ENCODE assay signal across 28 mouse cellular contexts in genomic region chr13:38397007-38397545, GRCm38 (mm10). TPM values are rescaled to one million over a fixed set of nuclear protein-coding genes. Genes with fewer than 3 reads are reported as not detected.
A peak's percentile ranks its signal among the peaks of the same experiment; 100 is the strongest.
DNase-seq lines count a peak whose midpoint lies in the region; ATAC-seq lines count a peak whose summit lies in the region.
"Had no signal": no experiment of that assay in that cellular context is flagged by ENCODE, and none has a peak within 500 bp of the region (broad histone marks: within the 10 kb centered on the region; RNA-seq: fewer than 3 reads in every experiment).

No protein-coding gene starts in this region.

- H3K4me1 ChIP-seq in embryonic facial prominence, embryonic 14.5 days (ENCODE audit: control insufficient read depth, insufficient read depth, low read length), result peaks cover 17% of the 10 kb centered on the region
- H3K4me1 ChIP-seq in limb, embryonic 13.5 days, result peaks cover 22% of the 10 kb centered on the region
- H3K4me1 ChIP-seq in forebrain, embryonic 16.5 days (replicated peaks; ENCODE audit: control insufficient read depth, insufficient read depth, low read length), result no peaks in the 10 kb centered on the region
- no peaks in the 10 kb centered on the region for H3K4me1 ChIP-seq in forebrain, embryonic 11.5 days (replicated peaks; ENCODE audit: control insufficient read depth, insufficient read depth, low read length)
- H3K4me1 ChIP-seq: forebrain, embryonic 12.5 days; heart, embryonic 13.5 days; midbrain, embryonic 12.5 days; neural tube, embryonic 12.5 days had no signal

- WGBS in embryonic facial prominence, embryonic 14.5 days, result 28% methylated on average over 7 of the region's 7 CpGs
- 31% methylated on average over 7 of the region's 7 CpGs for WGBS in limb, embryonic 13.5 days
- WGBS in forebrain, embryonic 16.5 days, result 83% methylated on average over 7 of the region's 7 CpGs
- 77% methylated on average over 7 of the region's 7 CpGs for WGBS in forebrain, embryonic 11.5 days

- H3K27me3 ChIP-seq in embryonic facial prominence, embryonic 14.5 days (replicated peaks; ENCODE audit: control insufficient read depth, insufficient read depth, low read length), result no peaks in the 10 kb centered on the region
- no peaks in the 10 kb centered on the region for H3K27me3 ChIP-seq in limb, embryonic 13.5 days
- no peaks in the 10 kb centered on the region for H3K27me3 ChIP-seq in forebrain, embryonic 16.5 days (replicated peaks; ENCODE audit: control insufficient read depth, insufficient read depth, low read length)
- no peaks in the 10 kb centered on the region for H3K27me3 ChIP-seq in forebrain, embryonic 11.5 days (ENCODE audit: control insufficient read depth, insufficient read depth, low read length)
- H3K27me3 ChIP-seq: forebrain, embryonic 12.5 days; heart, embryonic 13.5 days; kidney, embryonic 15.5 days; lung, embryonic 15.5 days; midbrain, embryonic 12.5 days; neural tube, embryonic 12.5 days had no signal

- ATAC-seq in embryonic facial prominence, embryonic 14.5 days (ENCODE audit: low read depth), result 0 out of 2 replicates have a peak, but pooled peaks have one; percentile 22
- peak; percentile 28; the same call in 1 of the 2 replicates for ATAC-seq in limb, embryonic 13.5 days (ENCODE audit: low FRiP score, low read depth)
- no peak for ATAC-seq in forebrain, embryonic 16.5 days
- ATAC-seq in forebrain, embryonic 11.5 days (replicated peaks; ENCODE audit: low FRiP score), result no peak
- ATAC-seq: CD4-positive, CD25-positive, alpha-beta regulatory T cell, adult 4 months had no signal

- H3K9ac ChIP-seq in embryonic facial prominence, embryonic 14.5 days (ENCODE audit: low read depth, low read length), result no peak overlapping the region
- no peak overlapping the region for H3K9ac ChIP-seq in limb, embryonic 13.5 days
- H3K9ac ChIP-seq in forebrain, embryonic 16.5 days (replicated peaks; ENCODE audit: low read depth, low read length), result no peak overlapping the region
- no peak overlapping the region for H3K9ac ChIP-seq in forebrain, embryonic 11.5 days (ENCODE audit: low read length)
- H3K9ac ChIP-seq: forebrain, embryonic 12.5 days; heart, embryonic 13.5 days; hindbrain, embryonic 14.5 days; kidney, embryonic 15.5 days; lung, embryonic 15.5 days; midbrain, embryonic 12.5 days; neural tube, embryonic 12.5 days had no signal

- H3K36me3 ChIP-seq in embryonic facial prominence, embryonic 14.5 days (ENCODE audit: control insufficient read depth, insufficient read depth, low read length), result no peaks in the 10 kb centered on the region
- no peaks in the 10 kb centered on the region for H3K36me3 ChIP-seq in limb, embryonic 13.5 days
- no peaks in the 10 kb centered on the region for H3K36me3 ChIP-seq in forebrain, embryonic 16.5 days (ENCODE audit: control insufficient read depth, insufficient read depth)
- no peaks in the 10 kb centered on the region for H3K36me3 ChIP-seq in forebrain, embryonic 11.5 days (ENCODE audit: control insufficient read depth, insufficient read depth, low read length)
- H3K36me3 ChIP-seq: forebrain, embryonic 12.5 days; heart, embryonic 13.5 days; kidney, embryonic 15.5 days; lung, embryonic 15.5 days; midbrain, embryonic 12.5 days; neural tube, embryonic 12.5 days had no signal

- H3K4me3 ChIP-seq in embryonic facial prominence, embryonic 14.5 days (ENCODE audit: low read depth, low read length), result no peak overlapping the region
- H3K4me3 ChIP-seq in limb, embryonic 13.5 days, result no peak overlapping the region
- no peak overlapping the region for H3K4me3 ChIP-seq in forebrain, embryonic 16.5 days (replicated peaks; ENCODE audit: low read length)
- no peak overlapping the region for H3K4me3 ChIP-seq in forebrain, embryonic 11.5 days (ENCODE audit: low read depth, low read length)
- H3K4me3 ChIP-seq: erythroblast, embryonic 14.5 days; forebrain, embryonic 12.5 days; heart, adult 2 months; heart, embryonic 13.5 days; kidney, embryonic 15.5 days; lung, embryonic 15.5 days; midbrain, embryonic 12.5 days; myocyte; neural tube, embryonic 12.5 days had no signal

- H3K27ac ChIP-seq in embryonic facial prominence, embryonic 14.5 days (replicated peaks; ENCODE audit: low read depth, low read length), result 0 out of 2 replicates have a peak overlapping the region, but pooled peaks have one; percentile 15
- peak overlapping the region; percentile 22; the same call in 1 of the 2 replicates for H3K27ac ChIP-seq in limb, embryonic 13.5 days
- no peak overlapping the region for H3K27ac ChIP-seq in forebrain, embryonic 16.5 days (ENCODE audit: low read length)
- H3K27ac ChIP-seq in forebrain, embryonic 11.5 days (ENCODE audit: low read depth, low read length), result no peak overlapping the region
- H3K27ac ChIP-seq: forebrain, embryonic 12.5 days; heart, adult 2 months; heart, embryonic 13.5 days; hindbrain, embryonic 14.5 days; kidney, embryonic 15.5 days; lung, embryonic 15.5 days; midbrain, embryonic 12.5 days; neural tube, embryonic 12.5 days had no signal

- DNase-seq in 3T3-L1 (ENCODE audit: low read depth, low spot score), result peak; percentile 70
- DNase-seq in embryo, embryonic 11 days, result peak; percentile 43
- peak; percentile 75 for DNase-seq in embryonic facial prominence, embryonic 14.5 days (ENCODE audit: low spot score)
- DNase-seq in cerebellum, postnatal 4 days (ENCODE audit: low spot score in 2 of 2), result no peak
- DNase-seq in forebrain, embryonic 11.5 days (ENCODE audit: low spot score), result no peak
- DNase-seq: adrenal gland, postnatal 25 days; cerebellum, adult 18-20 months; cerebellum, postnatal 10 days; gastrocnemius, postnatal 36 days; heart, adult 2 months; heart, postnatal 10 days; kidney, adult 18-20 months; kidney, postnatal 4 days; left cerebral cortex, postnatal 4 days; right cerebral cortex, postnatal 4 days had no signal

- no peak overlapping the region for H3K4me2 ChIP-seq in embryonic facial prominence, embryonic 14.5 days (ENCODE audit: low read depth, low read length)
- H3K4me2 ChIP-seq in limb, embryonic 13.5 days (replicated peaks), result no peak overlapping the region; the same call in 1 of the 2 replicates
- H3K4me2 ChIP-seq in forebrain, embryonic 16.5 days (ENCODE audit: low read length), result no peak overlapping the region
- H3K4me2 ChIP-seq in forebrain, embryonic 11.5 days (ENCODE audit: low read depth, low read length, severe bottlenecking), result no peak overlapping the region
- H3K4me2 ChIP-seq: forebrain, embryonic 12.5 days; heart, embryonic 13.5 days; hindbrain, embryonic 14.5 days; kidney, embryonic 15.5 days; liver, embryonic 11.5 days; lung, embryonic 15.5 days; midbrain, embryonic 12.5 days; neural tube, embryonic 12.5 days had no signal

- H3K9me3 ChIP-seq in embryonic facial prominence, embryonic 14.5 days (ENCODE audit: control insufficient read depth, low read length), result no peaks in the 10 kb centered on the region
- no peaks in the 10 kb centered on the region for H3K9me3 ChIP-seq in limb, embryonic 13.5 days
- H3K9me3 ChIP-seq in forebrain, embryonic 16.5 days (ENCODE audit: control insufficient read depth, low read length), result no peaks in the 10 kb centered on the region
- no peaks in the 10 kb centered on the region for H3K9me3 ChIP-seq in forebrain, embryonic 11.5 days (ENCODE audit: control insufficient read depth, low read length)
- H3K9me3 ChIP-seq: forebrain, embryonic 12.5 days; heart, embryonic 13.5 days; kidney, embryonic 15.5 days; lung, embryonic 15.5 days; midbrain, embryonic 12.5 days; neural tube, embryonic 12.5 days had no signal

RNA-seq across cellular contexts. Expression of gene Bmp6, which starts 52.2 kb away (rescaled TPM):
- 3.7 and 3.9 TPM in 2 replicates for polyA plus RNA-seq in embryonic facial prominence, embryonic 14.5 days (2014; fragmentation: Nextera tagmentation; extraction: Ambion mirVana)
- 0.73 and 0.83 TPM in 2 replicates for polyA plus RNA-seq in limb, embryonic 13.5 days (2015; fragmentation: Nextera tagmentation; extraction: Ambion mirVana)
- polyA plus RNA-seq in forebrain, embryonic 16.5 days (2015; fragmentation: Nextera tagmentation; extraction: Ambion mirVana), result 1.4 and 2.2 TPM in 2 replicates
- polyA plus RNA-seq in forebrain, embryonic 11.5 days (2014; fragmentation: Nextera tagmentation; extraction: Ambion mirVana), result 2.2 and 3.7 TPM in 2 replicates
- polyA plus RNA-seq: CD4-positive, CD25-positive, alpha-beta regulatory T cell, adult 4 months; erythroblast, embryonic 14.5 days had no signal

Comparison
In these comparisons a context has a peak if more than half of its experiments do, and no peak if none do; other contexts are left out.
1. DNase-seq: peak in 3T3-L1 (single experiment), embryo, embryonic 11 days (single experiment) and embryonic facial prominence, embryonic 14.5 days (single experiment); none in cerebellum, postnatal 4 days (0 of 2) and forebrain, embryonic 11.5 days (single experiment).
2. ATAC-seq: peak in embryonic facial prominence, embryonic 14.5 days (single experiment) and limb, embryonic 13.5 days (single experiment); none in forebrain, embryonic 16.5 days (single experiment) and forebrain, embryonic 11.5 days (single experiment).
3. H3K27ac ChIP-seq: peak in embryonic facial prominence, embryonic 14.5 days (single experiment) and limb, embryonic 13.5 days (single experiment); none in forebrain, embryonic 16.5 days (single experiment) and forebrain, embryonic 11.5 days (single experiment).